Mouse (Mus musculus) layer of hippocampus, adult 9-11 months (tissue): ENCODE results near the gene Gm17727.
"Not testable (repeated sequence)": the region's sequence is repeated elsewhere in the genome, so short reads cannot be mapped to it uniquely, and the experiment has no call there.

Experiments
- DNase-seq: peaks from one replicate; pipeline ENCODE4 v3.0.0; 2022

The Gm17727 gene

GRCm38 (mm10) chr9:35778009-35778408, at the start of gene Gm17727:
Gm17727 (minus strand) TSS chr9:35778109.
- DNase-seq: no peak

- DNase-seq: not testable (repeated sequence)
Observed at GRCm38 (mm10) chr9:35817881-35818280, 40.0 kb upstream of the Gm17727 start.

- DNase-seq: no peak
Observed at GRCm38 (mm10) chr9:35798146-35798545, 20.2 kb upstream of the Gm17727 start.

- DNase-seq: no peak
Observed at GRCm38 (mm10) chr9:35790001-35790400, 12.1 kb upstream of the Gm17727 start, which contains the start of the genes Gm27235 and D730048I06Rik. Gm27235 (minus strand) TSS chr9:35790101. D730048I06Rik (minus strand) TSS chr9:35790112.

- no peak for DNase-seq
Observed at GRCm38 (mm10) chr9:35756843-35757242, 21.1 kb downstream of the Gm17727 start.

- DNase-seq: no peak
Observed at GRCm38 (mm10) chr9:35740749-35741148, 37.2 kb downstream of the Gm17727 start, which contains the start of gene Gm17677. Gm17677 (plus strand) TSS chr9:35741049.
